Mouse (Mus musculus) erythroblast, adult 5-6 weeks (primary cell): Measurements from ENCODE around the gene Dbil5. TPM values are rescaled to one million over a fixed set of nuclear protein-coding genes. Genes with fewer than 3 reads are reported as not detected.
"Not testable (repeated sequence)": the region's sequence is repeated elsewhere in the genome, so short reads cannot be mapped to it uniquely, and the experiment has no call there.

ENCODE experiments used
- ATAC-seq: replicated peaks from 2 replicates; pipeline ENCODE4 v1.8.0; 2016; ENCODE audit warnings: moderate number of reproducible peaks, mild to moderate bottlenecking, moderate TSS enrichment, inconsistent platforms; ENCODE audit not compliant: poor library complexity, low FRiP score, severe bottlenecking
- total RNA-seq, 2 experiments: library from RNA; stranded (forward) in 1 of 2; stranded (reverse) in 1 of 2; fragments of 150-400 nt in 1 of 2; fragments of 200-764, 138-1000 nt in 1 of 2; gene quantifications; 2 replicates each; pipeline versions ENCODE4 v1.2.3 to v1.2.4; 2015 to 2017; ENCODE audit warnings: low replicate concordance in 2 of 2

Dbil5 gene
- total RNA-seq (2015; ENCODE audit: low replicate concordance), result not detected in 2 replicates
- not detected in 2 replicates for total RNA-seq (2017; ENCODE audit: low replicate concordance)

DNA sequence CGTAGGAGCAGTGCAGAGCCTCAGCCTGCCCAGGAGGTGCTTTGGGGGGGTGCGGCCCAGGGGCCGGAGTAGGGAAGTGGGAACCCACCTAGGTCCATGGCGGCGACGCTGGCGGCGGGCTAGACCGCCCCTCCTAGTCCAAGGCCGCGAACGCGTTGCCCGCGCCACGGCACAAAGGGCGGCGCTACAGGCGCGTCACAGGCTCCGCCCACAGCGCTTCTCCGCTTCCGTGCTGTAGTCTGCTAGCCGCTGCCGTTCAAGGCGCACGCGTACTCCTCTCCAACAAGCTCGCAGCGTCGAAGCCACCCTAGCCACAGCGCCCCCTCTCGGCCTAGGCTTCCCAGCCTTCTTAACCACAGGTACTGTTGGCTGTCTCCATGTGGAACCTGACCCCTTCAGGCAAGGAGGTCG, at the start of gene Dbil5, which contains the start of gene Gemin4:
Gene Dbil5 (plus strand): TSS at position 219 of the 411 bp plus-strand sequence.
Gene Gemin4 (minus strand): TSS at position 275 of the 411 bp plus-strand sequence.
- peak; percentile 98 for ATAC-seq

DNA sequence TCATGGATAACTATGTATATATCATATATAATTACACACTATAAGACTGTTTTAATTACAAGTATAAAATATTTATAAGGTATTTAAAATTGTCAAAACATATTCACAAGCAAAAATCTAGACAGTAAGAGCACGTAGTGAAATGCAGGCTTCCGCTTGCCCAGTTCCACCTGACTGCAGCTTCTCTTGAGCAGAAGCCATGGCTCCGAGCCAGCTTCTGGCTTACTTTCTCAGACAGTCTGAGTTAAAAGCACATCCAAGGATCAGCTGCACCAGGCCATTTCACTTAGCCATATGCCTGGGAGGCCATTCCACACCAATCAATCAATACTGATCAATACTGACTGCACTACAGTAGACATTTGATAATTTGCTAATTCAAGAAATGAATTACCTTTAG, 48.4 kb upstream of the Dbil5 start:
- no peak for ATAC-seq

- ATAC-seq, result no peak
Observed at GRCm38 (mm10) chr11:76170207-76170606, 47.2 kb upstream of the Dbil5 start.

DNA sequence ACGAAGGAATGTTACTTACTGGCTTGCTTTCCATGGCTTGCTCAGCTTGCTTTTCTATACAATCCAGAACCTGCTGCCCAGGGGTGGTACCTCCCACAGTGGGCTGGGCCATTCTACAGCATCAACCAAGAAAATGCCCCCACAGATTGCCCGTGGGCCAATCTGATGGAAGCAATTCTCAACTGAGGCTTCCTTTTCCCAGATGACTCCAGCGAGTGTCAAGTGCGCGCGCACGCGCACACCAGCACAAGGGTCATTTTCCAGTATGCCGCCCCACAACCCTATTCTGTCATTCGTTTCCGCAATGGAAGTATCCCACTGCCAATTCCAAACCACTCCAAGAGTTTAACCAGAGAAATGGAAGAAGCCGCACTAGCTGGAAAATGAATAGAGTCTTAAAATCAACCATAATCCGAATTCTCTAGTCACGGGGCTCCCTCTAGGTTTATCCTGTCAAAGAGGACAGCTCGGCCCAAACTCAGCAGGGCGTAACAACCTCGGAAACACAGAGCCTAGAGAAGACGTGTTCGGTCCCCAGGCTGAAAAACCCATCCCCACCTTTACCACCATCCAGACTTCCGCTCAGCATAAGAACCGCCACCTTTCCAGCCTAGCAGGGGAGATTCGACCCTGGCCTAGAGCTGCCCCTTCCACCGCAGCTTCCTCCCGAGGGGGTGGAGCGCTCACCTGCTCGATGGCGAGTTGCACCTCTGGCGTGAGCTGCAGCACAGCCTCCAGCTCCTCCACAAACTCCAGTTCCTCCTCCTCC, 38.5 kb upstream of the Dbil5 start:
- ATAC-seq, result peak; percentile 84

DNA sequence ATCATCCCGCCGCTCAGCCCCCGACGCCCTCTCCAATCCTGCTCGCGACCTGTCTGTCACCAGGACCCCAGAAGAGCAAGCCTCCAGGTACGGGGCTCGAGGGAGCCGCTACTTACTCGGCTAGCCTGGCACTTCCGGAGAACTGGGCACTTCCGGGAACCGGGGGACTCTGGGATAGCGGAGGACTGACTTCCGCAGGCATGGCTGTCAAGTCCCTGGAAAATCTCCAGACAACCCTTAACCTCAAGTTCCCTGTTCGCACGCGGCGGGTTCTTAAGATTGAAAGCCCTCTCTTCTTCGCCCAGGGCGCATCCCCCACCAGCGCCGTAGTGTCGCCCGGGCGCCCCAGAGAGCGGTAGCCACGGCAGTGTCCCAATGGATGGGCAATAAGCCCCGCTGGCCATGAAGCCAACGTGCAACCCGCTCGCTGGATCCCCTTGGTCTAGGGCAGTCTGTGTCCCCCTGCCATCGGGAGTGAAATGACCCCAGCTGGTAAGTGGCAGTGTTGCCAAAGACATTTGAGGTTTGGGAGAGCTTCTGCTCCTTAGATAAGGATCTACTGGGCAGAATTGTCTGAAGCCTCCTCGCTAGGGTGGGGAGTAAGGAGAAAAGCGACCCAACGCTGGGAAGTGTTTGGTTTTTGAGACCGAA, 37.8 kb upstream of the Dbil5 start, which contains the start of the genes Vps53 and Fam57a:
Gene Vps53 (minus strand): TSS at position 153 of the 651 bp plus-strand sequence.
Gene Fam57a (plus strand): TSS at position 177 of the 651 bp plus-strand sequence.
- ATAC-seq, result peak; percentile 93

GRCm38 (mm10) chr11:76180146-76180540, 37.3 kb upstream of the Dbil5 start:
- ATAC-seq, result no peak

- no peak for ATAC-seq
Observed at GRCm38 (mm10) chr11:76183745-76184144, 33.7 kb upstream of the Dbil5 start.

- no peak for ATAC-seq
Observed at GRCm38 (mm10) chr11:76186908-76187307, 30.5 kb upstream of the Dbil5 start.

- ATAC-seq, result no peak
Observed at GRCm38 (mm10) chr11:76196275-76196976, 21.0 kb upstream of the Dbil5 start.

GRCm38 (mm10) chr11:76196977-76197469, 20.4 kb upstream of the Dbil5 start:
- ATAC-seq, result no peak

DNA sequence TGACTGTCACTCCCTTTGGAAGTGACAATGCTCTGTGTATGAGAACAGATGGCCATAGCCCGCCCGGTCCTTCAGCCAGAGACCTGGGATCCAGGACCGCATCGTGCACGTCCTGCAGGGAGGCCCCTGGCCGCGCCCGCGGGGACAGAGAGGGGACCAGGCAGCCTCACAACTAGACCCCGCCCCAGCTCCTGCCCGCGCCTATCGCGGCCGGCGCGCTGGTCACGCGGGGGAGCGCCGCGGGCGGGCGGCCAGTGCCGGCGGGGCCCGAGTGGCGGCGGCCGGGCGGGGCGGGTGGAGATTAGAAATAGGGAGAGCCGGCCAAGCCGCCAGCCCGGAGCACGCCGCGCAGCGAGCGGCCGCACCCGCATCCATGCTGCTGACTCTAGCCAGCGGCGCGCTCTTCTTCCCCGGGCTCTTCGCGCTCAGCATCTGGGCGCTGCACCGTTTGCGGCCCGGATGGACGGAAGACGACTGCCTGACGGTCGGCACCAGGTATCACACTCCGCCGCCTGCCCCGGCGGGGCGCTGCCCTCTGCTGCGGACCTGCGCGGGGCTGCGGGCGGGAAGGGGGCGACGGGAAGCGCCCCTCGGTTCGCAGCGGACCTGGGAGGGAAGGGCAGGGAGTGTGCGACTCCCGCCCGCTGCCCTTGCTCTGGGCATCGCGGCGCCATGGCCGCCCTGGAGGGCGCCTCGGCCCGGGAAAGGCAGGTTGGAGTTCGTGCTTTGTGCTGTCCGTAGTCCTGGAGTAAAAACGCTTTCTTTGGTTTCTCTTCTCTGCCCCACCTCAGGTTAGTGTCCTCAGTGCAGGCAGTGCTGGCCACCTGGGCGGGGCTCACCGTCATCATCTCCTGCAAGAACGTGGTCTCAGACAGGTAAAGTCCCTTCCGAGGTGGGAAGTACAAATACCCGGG, 15.4 kb upstream of the Dbil5 start:
- peak; percentile 88 for ATAC-seq

DNA sequence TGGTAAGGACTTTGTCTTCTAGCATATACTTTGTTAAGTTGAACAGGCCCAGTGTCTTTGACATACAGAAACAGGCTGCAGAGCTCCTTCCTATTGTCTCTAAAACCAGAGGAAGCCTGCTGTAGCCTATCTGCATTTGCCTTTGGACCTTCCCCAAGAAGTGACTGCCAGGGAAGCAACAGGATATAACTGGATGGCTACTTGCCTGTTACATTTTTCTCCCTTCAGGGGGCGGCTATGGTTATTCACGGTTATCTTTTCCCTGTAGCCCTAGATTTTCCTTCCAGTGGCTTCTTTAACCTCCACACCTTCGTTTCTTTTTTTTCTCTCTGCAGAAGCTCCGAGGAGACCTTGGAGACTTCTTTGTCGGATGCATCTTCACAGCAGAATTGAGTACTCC, 10.6 kb upstream of the Dbil5 start:
- ATAC-seq, result no peak

DNA sequence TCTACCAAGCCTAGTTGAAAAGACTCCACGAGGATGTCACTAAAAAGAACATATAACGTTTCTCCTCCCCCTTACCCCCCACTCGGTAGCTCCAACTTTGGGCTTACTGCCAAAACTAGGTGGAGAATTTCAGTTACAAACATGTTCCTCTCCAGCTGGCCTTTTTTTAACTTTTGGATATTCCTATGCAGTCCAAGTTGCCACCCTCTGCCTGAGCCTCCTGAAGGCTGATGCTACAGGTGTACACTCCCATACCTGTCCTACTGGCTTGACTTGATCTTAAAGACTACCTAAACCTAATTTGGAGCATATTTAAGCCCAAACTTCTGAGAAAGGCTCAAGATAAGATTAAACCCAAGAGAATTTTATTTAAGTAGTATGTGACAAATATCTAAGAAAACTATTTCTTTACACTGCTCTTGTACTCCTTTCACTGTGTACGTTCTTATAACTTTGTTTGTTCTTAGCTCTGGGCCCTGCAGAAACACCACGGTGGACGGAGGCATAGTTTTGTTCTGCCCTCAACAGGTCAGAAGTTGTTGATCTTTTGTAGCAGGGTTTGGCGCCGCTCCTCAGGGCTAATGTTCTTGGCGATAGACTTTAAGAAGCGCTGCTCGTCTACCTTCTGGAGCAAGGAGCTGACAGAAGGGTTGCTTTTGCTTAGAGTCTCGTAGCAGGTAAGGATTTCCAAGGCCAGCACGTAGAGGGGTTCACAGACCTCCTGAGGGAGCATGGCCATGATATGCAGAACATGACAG, 7.0 kb upstream of the Dbil5 start:
- no peak for ATAC-seq

DNA sequence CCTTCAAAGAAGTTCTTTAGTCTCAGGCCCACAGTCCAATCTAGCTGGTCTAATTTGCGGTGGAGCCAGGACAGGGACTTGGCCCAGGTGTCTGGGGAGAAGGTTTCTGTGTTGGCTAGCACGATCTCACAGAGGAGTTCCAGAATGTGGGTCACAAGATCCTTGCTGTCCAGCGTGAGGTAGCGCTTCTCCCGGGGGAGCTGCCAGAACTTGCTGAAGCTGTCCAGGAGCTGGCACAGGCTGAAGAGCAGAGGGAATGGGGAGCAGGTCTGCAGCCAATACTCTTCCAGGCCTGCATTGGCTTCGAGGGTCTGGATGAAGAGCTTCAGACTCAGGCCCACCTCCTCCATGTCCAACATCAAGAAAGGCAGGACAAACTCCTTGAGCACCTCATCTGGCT, 5.8 kb upstream of the Dbil5 start:
- not testable (repeated sequence) for ATAC-seq

GRCm38 (mm10) chr11:76213841-76214240, 3.6 kb upstream of the Dbil5 start:
- ATAC-seq, result no peak

DNA sequence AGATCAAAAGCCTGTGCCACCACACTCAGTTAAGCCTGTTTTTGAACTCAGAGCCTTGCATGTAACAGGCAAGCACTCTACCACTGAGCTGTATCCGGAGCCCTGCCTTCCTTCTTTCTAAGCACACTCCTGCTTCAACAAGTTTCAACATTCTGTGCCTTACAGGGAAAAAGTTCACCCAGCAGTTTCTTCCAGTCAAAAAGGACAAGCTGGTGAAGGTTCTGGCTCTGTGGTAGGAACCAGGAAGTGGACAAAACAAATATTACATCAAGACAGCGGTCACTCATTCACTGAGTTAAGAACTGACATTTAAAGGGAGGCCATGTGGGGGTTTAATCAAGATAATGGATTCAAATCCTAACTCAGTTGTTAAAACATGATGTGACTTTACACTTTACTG, 2.4 kb upstream of the Dbil5 start:
- ATAC-seq, result no peak

DNA sequence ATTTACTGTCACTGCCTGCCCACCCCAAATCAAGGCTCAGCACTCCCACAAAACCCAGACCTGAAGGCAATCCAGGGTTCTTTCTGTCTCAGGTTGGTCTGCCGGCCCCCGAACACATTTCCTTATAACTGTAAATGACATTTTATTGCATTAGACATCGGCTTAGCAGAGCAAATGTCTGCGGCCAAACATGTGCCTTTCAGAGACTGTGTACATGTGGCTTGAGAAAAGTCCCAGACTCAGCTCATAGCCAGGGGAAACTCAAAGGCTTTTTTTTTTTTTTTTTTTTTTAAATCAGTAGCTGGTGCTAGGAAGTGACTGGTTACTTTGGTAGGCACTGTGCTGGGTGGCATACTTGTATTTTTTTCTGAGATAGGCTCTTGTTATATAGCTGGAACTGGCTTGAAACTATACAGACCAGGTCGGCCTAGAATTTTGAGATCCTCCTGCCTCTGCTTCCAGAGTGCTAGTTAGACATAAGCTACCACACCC, 1.3 kb upstream of the Dbil5 start:
- no peak for ATAC-seq

DNA sequence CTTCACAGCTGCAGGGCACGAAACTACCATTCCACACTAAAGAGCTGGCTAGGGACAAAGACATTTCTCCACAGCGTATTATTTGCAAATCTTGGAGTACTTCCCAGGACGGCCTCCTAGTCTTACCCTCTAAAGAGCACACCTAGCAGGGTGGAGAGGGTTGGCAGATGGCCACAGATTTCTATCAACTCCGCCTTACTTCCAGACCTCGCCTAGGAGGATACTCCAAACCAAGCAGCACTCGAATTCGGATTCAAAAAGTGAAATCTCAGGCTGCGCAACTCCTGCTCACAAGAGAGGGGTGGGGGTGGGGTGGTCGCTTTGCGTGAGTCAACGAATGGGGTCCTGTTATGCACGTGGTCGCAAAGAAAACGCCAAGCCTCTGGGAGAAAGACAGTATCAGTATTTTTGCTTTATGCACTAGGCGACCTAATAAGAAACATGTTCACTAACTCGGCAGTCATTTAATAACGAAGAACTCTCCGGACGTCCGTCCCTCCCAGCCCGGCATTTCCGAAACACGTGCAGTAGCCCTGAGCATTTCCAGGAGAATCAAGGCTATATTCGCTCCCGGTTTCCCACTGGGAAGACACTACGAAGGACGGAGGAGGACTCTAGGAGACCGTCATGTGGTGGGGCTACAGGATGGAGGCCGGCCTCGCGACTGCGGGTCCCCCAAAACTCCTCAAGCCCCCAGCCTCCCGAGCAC, 573 bp upstream of the Dbil5 start:
- 0 out of 2 replicates have a peak, but pooled peaks have one; percentile 24 for ATAC-seq
